Mouse (Mus musculus) hindbrain, embryonic 11.5 days (tissue): ENCODE data around the gene Vwa5a. TPM values are rescaled to one million over a fixed set of nuclear protein-coding genes. Genes with fewer than 3 reads are reported as not detected.

Experiments
- ATAC-seq: fragments of 200-750 bp; cut with Nextera tagmentation; 2 replicates; pipeline ENCODE4 v1.8.0; 2017; ENCODE audit warnings: mild to moderate bottlenecking, moderate TSS enrichment, moderate library complexity; ENCODE audit not compliant: low FRiP score
- DNase-seq: peaks from one replicate; pipeline ENCODE4 v3.0.0-alpha.2; 2015; ENCODE audit warnings: low spot score
- H3K27ac ChIP-seq: fragments of 300-500 bp; sonication (generic); 2 replicates; pipeline ENCODE4 v1.5.1; 2014; ENCODE audit warnings: mild to moderate bottlenecking, low read depth, low read length
- H3K27me3 ChIP-seq: fragments of 300-500 bp; sonication (generic); 2 replicates; pipeline ENCODE4 v1.6.1; 2014; ENCODE audit warnings: mild to moderate bottlenecking, low read length, moderate library complexity, mixed read lengths; ENCODE audit not compliant: control insufficient read depth, insufficient read depth
- H3K36me3 ChIP-seq: fragments of 300-500 bp; sonication (generic); 2 replicates; pipeline ENCODE4 v1.6.1; 2014; ENCODE audit warnings: mild to moderate bottlenecking, low read length, moderate library complexity, mixed read lengths; ENCODE audit not compliant: control insufficient read depth, insufficient read depth
- H3K4me1 ChIP-seq: fragments of 300-500 bp; sonication (generic); replicated peaks from 2 replicates; pipeline ENCODE4 v1.6.1; 2014; ENCODE audit warnings: low read length, mixed read lengths; ENCODE audit not compliant: control insufficient read depth, insufficient read depth
- H3K4me2 ChIP-seq: fragments of 300-500 bp; sonication (generic); replicated peaks from 2 replicates; pipeline ENCODE4 v1.6.1; 2014; ENCODE audit warnings: mild to moderate bottlenecking, low read depth, low read length
- H3K4me3 ChIP-seq: fragments of 300-500 bp; sonication (generic); 2 replicates; pipeline ENCODE4 v1.5.1; 2014; ENCODE audit warnings: low read depth, low read length
- H3K9ac ChIP-seq: fragments of 300-500 bp; sonication (generic); 2 replicates; pipeline ENCODE4 v1.6.1; 2014; ENCODE audit warnings: low read depth, low read length
- H3K9me3 ChIP-seq: fragments of 300-500 bp; sonication (generic); 2 replicates; pipeline ENCODE4 v1.6.1; 2016; ENCODE audit warnings: low read length; ENCODE audit not compliant: control insufficient read depth
- WGBS: fragments of 180-500 bp; shearing (Covaris S2); extraction: QIAGEN DNeasy Blood & Tissue Kit; methylation state at CpG from one replicate; pipeline ENCODE4 v1.1.7; 2014; 5-methylcytosine and 5-hydroxymethylcytosine counted together
- polyA plus RNA-seq: library from polyadenylated mRNA; unstranded; fragments of >200 nt; fragmentation: Nextera tagmentation; extraction: Ambion mirVana; gene quantifications from 2 replicates; pipeline ENCODE4 v1.2.1, GENCODE M21; 2014

The Vwa5a gene
- polyA plus RNA-seq, 1 experiment from 2014 or later = 11.1 TPM

GRCm38 (mm10) chr9:38772768-38773167 is 54.7 kb downstream of the Vwa5a start, which contains the start of gene Olfr921:
Olfr921 (plus strand) TSS chr9:38773068.
- no peaks in the 10 kb centered on the region for H3K27me3 ChIP-seq
- no peaks in the 10 kb centered on the region for H3K9me3 ChIP-seq
- no peak within 1 kb of the TSS for H3K4me3 ChIP-seq
- no peaks in the 10 kb centered on the region for H3K4me1 ChIP-seq
- no peak for ATAC-seq
- DNase-seq = no peak
- no peak within 1 kb of the TSS for H3K4me2 ChIP-seq
- no peaks in the 10 kb centered on the region for H3K36me3 ChIP-seq
- no peak within 1 kb of the TSS for H3K9ac ChIP-seq
- no peak within 1 kb of the TSS for H3K27ac ChIP-seq

GRCm38 (mm10) chr9:38792689-38793088 is 74.6 kb downstream of the Vwa5a start:
- Histone ChIP-seq H3K36me3 (no peaks in the 10 kb centered on the region), H3K27ac (no peak overlapping the region), H3K4me3 (no peak overlapping the region), H3K4me2 (no peak overlapping the region), H3K4me1 (no peaks in the 10 kb centered on the region), H3K9me3 (no peaks in the 10 kb centered on the region), H3K9ac (no peak overlapping the region), H3K27me3 (no peaks in the 10 kb centered on the region)
- 92% methylated on average over 2 of the region's 2 CpGs for WGBS
- DNase-seq (no peak), ATAC-seq (no peak)

Other genes starting within 250 kb of the Vwa5a start
- not detected in 2 replicates for gene Olfr905, start 247.2 kb upstream of the Vwa5a start, polyA plus RNA-seq
- not detected in 2 replicates for gene Olfr906, start 231.2 kb upstream of the Vwa5a start, polyA plus RNA-seq
- gene Olfr907, start 222.5 kb upstream of the Vwa5a start, polyA plus RNA-seq = not detected in 2 replicates
- not detected in 2 replicates for gene Olfr911-ps1, start 196.7 kb upstream of the Vwa5a start, polyA plus RNA-seq
- not detected in 2 replicates for gene Olfr910, start 180.4 kb upstream of the Vwa5a start, polyA plus RNA-seq
- gene Olfr912, start 138.1 kb upstream of the Vwa5a start, polyA plus RNA-seq = not detected in 2 replicates
- not detected in 2 replicates for gene Olfr913, start 125.5 kb upstream of the Vwa5a start, polyA plus RNA-seq
- gene Olfr914, start 113.2 kb upstream of the Vwa5a start, polyA plus RNA-seq = not detected in 2 replicates
- gene Olfr916, start 58.4 kb upstream of the Vwa5a start, polyA plus RNA-seq = not detected in 2 replicates
- not detected in 2 replicates for gene Olfr917, start 52.4 kb upstream of the Vwa5a start, polyA plus RNA-seq
- gene Olfr918, start 43.7 kb upstream of the Vwa5a start, polyA plus RNA-seq = not detected in 2 replicates
- not detected in 2 replicates for gene Olfr919, start 14.6 kb upstream of the Vwa5a start, polyA plus RNA-seq
- gene Olfr920, start 34.0 kb downstream of the Vwa5a start, polyA plus RNA-seq = 0.05 TPM in 1 of 2 replicates, not detected in the other
- not detected in 2 replicates for gene Olfr921, start 54.8 kb downstream of the Vwa5a start, polyA plus RNA-seq
- gene Olfr922, start 96.3 kb downstream of the Vwa5a start, polyA plus RNA-seq = not detected in 2 replicates
- gene Olfr923, start 108.3 kb downstream of the Vwa5a start, polyA plus RNA-seq = not detected in 2 replicates
- not detected in 2 replicates for gene Olfr924, start 126.2 kb downstream of the Vwa5a start, polyA plus RNA-seq
- gene Olfr26, start 136.8 kb downstream of the Vwa5a start, polyA plus RNA-seq = not detected in 2 replicates
- gene Olfr926, start 158.9 kb downstream of the Vwa5a start, polyA plus RNA-seq = not detected in 2 replicates
- gene Olfr930, start 211.5 kb downstream of the Vwa5a start, polyA plus RNA-seq = not detected in 2 replicates